Mouse (Mus musculus) liver, embryonic 11.5 days (tissue): ENCODE measurements around the gene Fam243. TPM values are rescaled to one million over a fixed set of nuclear protein-coding genes. Genes with fewer than 3 reads are reported as not detected.

Source experiments
- ATAC-seq: fragments of 200-750 bp; cut with Nextera tagmentation; replicated peaks from 2 replicates; pipeline ENCODE4 v1.8.0; 2017; ENCODE audit warnings: moderate number of reproducible peaks, mild to moderate bottlenecking, moderate TSS enrichment, moderate library complexity; ENCODE audit not compliant: low FRiP score
- DNase-seq: peaks from one replicate; pipeline ENCODE4 v3.0.0-alpha.2; 2017; ENCODE audit warnings: low spot score
- H3K27ac ChIP-seq: fragments of 300-500 bp; sonication (generic); 2 replicates; pipeline ENCODE4 v1.5.1; 2014; ENCODE audit warnings: mild to moderate bottlenecking, low read depth, low read length, control low read depth
- H3K27me3 ChIP-seq: fragments of 300-500 bp; sonication (generic); replicated peaks from 2 replicates; pipeline ENCODE4 v1.6.1; 2014; ENCODE audit warnings: low read length, mixed read lengths; ENCODE audit not compliant: control insufficient read depth, insufficient read depth
- H3K36me3 ChIP-seq: fragments of 300-500 bp; sonication (generic); 2 replicates; pipeline ENCODE4 v1.6.1; 2014; ENCODE audit warnings: mild to moderate bottlenecking, low read length, moderate library complexity, mixed read lengths; ENCODE audit not compliant: control insufficient read depth, insufficient read depth
- H3K4me1 ChIP-seq: fragments of 300-500 bp; sonication (generic); replicated peaks from 2 replicates; pipeline ENCODE4 v1.6.1; 2014; ENCODE audit warnings: low read length, mixed read lengths; ENCODE audit not compliant: control insufficient read depth, insufficient read depth
- H3K4me2 ChIP-seq: fragments of 300-500 bp; sonication (generic); 2 replicates; pipeline ENCODE4 v1.6.1; 2014; ENCODE audit warnings: mild to moderate bottlenecking, control low read depth, moderate library complexity
- H3K4me3 ChIP-seq: fragments of 300-500 bp; sonication (generic); 2 replicates; pipeline ENCODE4 v1.5.1; 2014; ENCODE audit warnings: low read depth, low read length, control low read depth
- H3K9ac ChIP-seq: fragments of 300-500 bp; sonication (generic); 2 replicates; pipeline ENCODE4 v1.6.1; 2014; ENCODE audit warnings: low read depth, low read length, control low read depth
- H3K9me3 ChIP-seq: fragments of 300-500 bp; sonication (generic); 2 replicates; pipeline ENCODE4 v1.6.1; 2016; ENCODE audit warnings: low read length, inconsistent platforms, mixed read lengths; ENCODE audit not compliant: control insufficient read depth
- WGBS: fragments of 180-500 bp; shearing (Covaris S2); extraction: QIAGEN DNeasy Blood & Tissue Kit; methylation state at CpG from one replicate; pipeline ENCODE4 v1.1.7; 2014; 5-methylcytosine and 5-hydroxymethylcytosine counted together
- polyA plus RNA-seq: library from polyadenylated mRNA; unstranded; fragments of >200 nt; fragmentation: Nextera tagmentation; extraction: Ambion mirVana; gene quantifications from 2 replicates; pipeline ENCODE4 v1.2.1, GENCODE M21; 2014

Fam243 gene
- not detected in 2 replicates for polyA plus RNA-seq

- Histone ChIP-seq H3K9ac (no peak within 1 kb of the TSS), H3K27ac (no peak within 1 kb of the TSS), H3K9me3 (no peaks in the 10 kb centered on the region), H3K4me1 (no peaks in the 10 kb centered on the region), H3K27me3 (no peaks in the 10 kb centered on the region), H3K36me3 (no peaks in the 10 kb centered on the region), H3K4me3 (no peak within 1 kb of the TSS), H3K4me2 (no peak within 1 kb of the TSS)
- no peak for DNase-seq
- no peak for ATAC-seq
- 92% methylated on average over 8 of the region's 8 CpGs for WGBS
Observed at GRCm38 (mm10) chr16:92321341-92321740, at the start of gene Fam243. Gene Fam243 (minus strand): TSS chr16:92321441.

- Histone ChIP-seq H3K36me3 (no peaks in the 10 kb centered on the region), H3K4me3 (no peak overlapping the region), H3K4me2 (0 out of 2 replicates have a peak overlapping the region, but pooled peaks have one; percentile 2), H3K27ac (no peak overlapping the region), H3K9ac (no peak overlapping the region), H3K4me1 (peaks cover 9% of the 10 kb centered on the region), H3K27me3 (0 out of 2 replicates have a peak, but pooled peaks cover 2% of the 10 kb centered on the region), H3K9me3 (no peaks in the 10 kb centered on the region)
- peak; percentile 96 for ATAC-seq
- 28% methylated on average over 2 of the region's 2 CpGs for WGBS
- DNase-seq = peak; percentile 39
Observed at GRCm38 (mm10) chr16:92369260-92369659, 48.0 kb upstream of the Fam243 start.

DNA sequence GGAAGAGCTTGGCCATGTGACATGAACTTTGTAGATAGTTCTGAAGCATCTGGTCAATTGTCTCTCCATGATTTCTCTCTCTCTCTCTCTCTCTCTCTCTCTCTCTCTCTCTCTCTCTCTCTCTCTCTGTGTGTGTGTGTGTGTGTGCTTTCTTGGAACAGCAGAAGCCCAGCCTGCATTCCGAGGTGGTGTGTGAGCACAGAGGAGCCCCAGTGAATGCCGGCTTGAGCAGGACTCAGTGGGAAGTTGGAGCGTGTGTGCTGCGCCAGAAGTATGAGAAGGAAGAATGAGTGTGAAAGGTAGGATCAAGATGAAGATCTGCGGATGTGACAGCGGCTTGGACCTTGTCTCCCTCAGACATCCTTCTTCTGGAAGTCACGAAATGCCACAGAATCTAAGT is 44.2 kb upstream of the Fam243 start:
- H3K4me2 ChIP-seq = no peak overlapping the region
- DNase-seq (no peak), ATAC-seq (no peak)
- no peaks in the 10 kb centered on the region for H3K36me3 ChIP-seq
- H3K9me3 ChIP-seq = no peaks in the 10 kb centered on the region
- peaks cover 9% of the 10 kb centered on the region for H3K4me1 ChIP-seq
- 70% methylated on average over 7 of the region's 7 CpGs for WGBS
- H3K27me3 ChIP-seq = no peaks in the 10 kb centered on the region
- H3K27ac ChIP-seq = no peak overlapping the region
- no peak overlapping the region for H3K9ac ChIP-seq
- H3K4me3 ChIP-seq = no peak overlapping the region

GRCm38 (mm10) chr16:92360711-92361110 is 39.5 kb upstream of the Fam243 start:
- ATAC-seq = no peak
- WGBS = 71% methylated on average over 7 of the region's 7 CpGs
- peaks cover 6% of the 10 kb centered on the region for H3K27me3 ChIP-seq

DNA sequence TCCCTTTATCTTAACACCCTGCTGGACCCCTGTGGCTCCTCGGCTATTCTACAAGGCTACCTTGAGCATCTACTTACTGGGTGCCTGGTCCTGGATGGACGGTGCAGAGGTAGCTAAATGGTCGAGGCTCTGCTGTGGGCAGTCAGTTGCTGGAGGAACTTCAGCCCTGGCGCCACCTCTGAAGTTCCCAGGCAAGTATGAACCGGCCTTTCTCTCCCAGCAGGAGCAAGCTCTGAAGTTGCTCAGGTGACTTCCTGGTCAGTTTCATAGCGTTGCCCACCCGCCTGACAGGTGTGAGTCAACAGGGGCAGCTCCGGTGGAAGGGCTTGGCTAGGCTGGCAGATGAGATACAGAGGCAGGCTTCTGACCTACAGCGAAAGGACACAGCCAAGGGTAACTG is 38.0 kb upstream of the Fam243 start, which contains the start of gene Kcne1:
Kcne1 (minus strand) TSS at position 240 of the 400 bp plus-strand sequence.
- no peak for DNase-seq
- Histone ChIP-seq H3K4me3 (no peak within 1 kb of the TSS), H3K36me3 (no peaks in the 10 kb centered on the region), H3K4me1 (peaks cover 3% of the 10 kb centered on the region; the same call in 1 of the 2 replicates), H3K9ac (no peak within 1 kb of the TSS), H3K27ac (no peak within 1 kb of the TSS), H3K27me3 (peaks cover 6% of the 10 kb centered on the region), H3K9me3 (no peaks in the 10 kb centered on the region), H3K4me2 (peak within 1 kb of the TSS; percentile 26)
- WGBS = 42% methylated on average over 9 of the region's 9 CpGs
- ATAC-seq = no peak

More at GRCm38 (mm10) chr16:92360711-92361110, 39.5 kb upstream of the Fam243 start:
- no peaks in the 10 kb centered on the region for H3K9me3 ChIP-seq
- no peak overlapping the region for H3K4me3 ChIP-seq
- no peak overlapping the region for H3K9ac ChIP-seq
- no peak overlapping the region for H3K27ac ChIP-seq
- H3K4me2 ChIP-seq = no peak overlapping the region
- H3K36me3 ChIP-seq = no peaks in the 10 kb centered on the region
- no peak for DNase-seq
- 0 out of 2 replicates have a peak, but pooled peaks cover under 1% of the 10 kb centered on the region for H3K4me1 ChIP-seq

- Histone ChIP-seq H3K9ac (no peak overlapping the region), H3K4me3 (no peak overlapping the region), H3K36me3 (no peaks in the 10 kb centered on the region), H3K4me2 (peak overlapping the region; percentile 26), H3K9me3 (no peaks in the 10 kb centered on the region), H3K27me3 (peaks cover 6% of the 10 kb centered on the region), H3K27ac (no peak overlapping the region), H3K4me1 (peaks cover 3% of the 10 kb centered on the region; the same call in 1 of the 2 replicates)
- ATAC-seq (peak; percentile 31), DNase-seq (no peak)
- 27% methylated on average over 9 of the region's 9 CpGs for WGBS
Observed at GRCm38 (mm10) chr16:92358734-92359133, 37.5 kb upstream of the Fam243 start.

- DNase-seq (no peak), ATAC-seq (no peak)
- Histone ChIP-seq H3K27me3 (peaks cover 6% of the 10 kb centered on the region), H3K36me3 (no peaks in the 10 kb centered on the region), H3K9me3 (no peaks in the 10 kb centered on the region), H3K4me2 (no peak overlapping the region), H3K27ac (no peak overlapping the region), H3K4me1 (peaks cover 3% of the 10 kb centered on the region; the same call in 1 of the 2 replicates), H3K4me3 (no peak overlapping the region), H3K9ac (no peak overlapping the region)
- 79% methylated on average over 10 of the region's 10 CpGs for WGBS
Observed at GRCm38 (mm10) chr16:92357566-92357965, 36.3 kb upstream of the Fam243 start.

GRCm38 (mm10) chr16:92357023-92357422 is 35.8 kb upstream of the Fam243 start:
- Histone ChIP-seq H3K4me3 (no peak overlapping the region), H3K9me3 (no peaks in the 10 kb centered on the region), H3K9ac (no peak overlapping the region), H3K27me3 (peaks cover 6% of the 10 kb centered on the region), H3K4me2 (no peak overlapping the region), H3K36me3 (no peaks in the 10 kb centered on the region), H3K4me1 (peaks cover 3% of the 10 kb centered on the region; the same call in 1 of the 2 replicates), H3K27ac (no peak overlapping the region)
- ATAC-seq = no peak
- 76% methylated on average over 9 of the region's 9 CpGs for WGBS
- no peak for DNase-seq

DNA sequence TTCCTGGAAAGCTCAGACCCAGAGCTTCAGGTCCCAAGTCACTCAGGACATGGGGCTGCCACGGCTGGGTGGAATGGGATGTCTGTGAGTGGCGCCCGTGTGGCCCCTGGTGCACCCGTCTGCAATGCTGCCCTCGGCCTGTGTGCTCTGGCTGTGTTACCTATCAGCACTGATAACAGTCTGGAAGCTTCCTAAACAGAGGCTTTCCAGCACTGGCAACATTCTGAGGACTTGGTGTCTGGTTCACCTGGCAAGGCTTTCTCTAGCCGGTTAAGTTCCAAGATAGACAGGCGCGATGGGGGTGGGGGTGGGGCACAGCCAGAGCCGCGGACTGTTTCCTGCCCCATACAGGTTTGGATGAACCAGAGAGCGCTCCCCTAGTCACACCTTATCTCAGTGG is 34.7 kb upstream of the Fam243 start:
- no peaks in the 10 kb centered on the region for H3K9me3 ChIP-seq
- WGBS = 47% methylated on average over 11 of the region's 11 CpGs
- H3K4me1 ChIP-seq = peaks cover 3% of the 10 kb centered on the region; the same call in 1 of the 2 replicates
- H3K4me3 ChIP-seq = no peak overlapping the region
- no peak for DNase-seq
- peaks cover 6% of the 10 kb centered on the region for H3K27me3 ChIP-seq
- ATAC-seq = no peak
- no peak overlapping the region for H3K9ac ChIP-seq
- H3K36me3 ChIP-seq = no peaks in the 10 kb centered on the region
- H3K27ac ChIP-seq = no peak overlapping the region
- H3K4me2 ChIP-seq = no peak overlapping the region
